Mouse (Mus musculus): ENCODE measurements around the gene 4930572O03Rik.
"Not testable (repeated sequence)": the region's sequence is repeated elsewhere in the genome, so short reads cannot be mapped to it uniquely, and the experiment has no call there.

4930572O03Rik gene

DNA sequence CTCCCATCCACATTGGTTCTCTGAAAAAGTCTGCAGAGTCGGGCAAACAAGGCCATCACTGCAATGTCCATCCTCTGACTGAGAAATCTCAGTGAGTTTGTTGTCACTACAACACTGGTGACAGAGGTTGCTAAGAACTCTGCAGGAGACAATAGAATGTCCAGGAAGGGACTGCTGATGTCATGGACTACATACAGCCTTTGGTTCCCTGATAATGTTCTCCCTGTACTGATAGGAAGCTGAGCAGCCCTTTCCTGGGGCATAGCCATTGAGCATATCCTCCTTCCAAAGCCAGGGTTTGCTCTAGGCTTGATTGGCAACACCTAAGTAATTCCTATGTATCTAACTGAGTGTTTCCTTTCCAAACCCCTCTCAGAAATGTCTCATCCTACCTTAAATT, at the start of gene 4930572O03Rik:
TSS of gene 4930572O03Rik (minus strand) at position 101 of the 400 bp plus-strand sequence.
- not testable (repeated sequence) for DNase-seq

DNA sequence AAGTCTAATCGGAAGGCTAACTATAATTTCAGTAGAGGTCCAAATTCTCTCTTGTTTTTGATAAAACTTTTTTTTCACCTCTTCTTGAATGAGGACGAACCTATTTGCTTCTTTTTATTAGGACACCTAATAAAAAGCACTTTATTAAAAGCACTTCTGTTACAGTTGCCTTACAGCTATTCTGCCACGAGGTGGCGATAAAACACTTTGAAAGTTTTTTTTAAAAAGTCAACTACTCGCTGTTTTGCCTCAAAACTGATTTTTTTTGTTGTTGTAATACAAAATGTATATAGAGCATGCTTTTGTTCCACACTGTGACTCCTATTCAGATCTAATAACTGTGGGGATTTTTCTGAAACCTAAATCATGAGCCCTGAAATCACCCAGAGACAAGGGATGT, 46.0 kb upstream of the 4930572O03Rik start:
- peak; percentile 11 to 42 for DNase-seq

DNA sequence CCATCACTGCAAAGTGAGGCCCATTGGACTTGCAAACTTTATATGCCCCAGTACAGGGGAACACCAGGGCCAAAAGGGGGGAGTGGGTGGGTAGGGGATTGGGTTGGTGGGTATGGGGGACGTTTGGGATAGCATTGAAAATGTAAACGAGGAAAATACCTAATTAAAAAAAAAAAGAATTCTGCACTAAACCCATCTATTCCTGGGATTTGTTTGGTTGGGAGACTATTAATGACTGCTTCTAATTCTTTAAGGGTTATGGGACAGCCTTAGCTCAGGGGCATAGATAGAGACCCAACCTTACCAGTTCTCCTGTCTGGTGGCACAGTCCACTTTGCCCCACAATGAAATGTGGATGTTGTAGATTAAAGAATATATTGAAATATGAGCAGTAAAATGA, 40.9 kb upstream of the 4930572O03Rik start:
- not testable (repeated sequence) for DNase-seq

DNA sequence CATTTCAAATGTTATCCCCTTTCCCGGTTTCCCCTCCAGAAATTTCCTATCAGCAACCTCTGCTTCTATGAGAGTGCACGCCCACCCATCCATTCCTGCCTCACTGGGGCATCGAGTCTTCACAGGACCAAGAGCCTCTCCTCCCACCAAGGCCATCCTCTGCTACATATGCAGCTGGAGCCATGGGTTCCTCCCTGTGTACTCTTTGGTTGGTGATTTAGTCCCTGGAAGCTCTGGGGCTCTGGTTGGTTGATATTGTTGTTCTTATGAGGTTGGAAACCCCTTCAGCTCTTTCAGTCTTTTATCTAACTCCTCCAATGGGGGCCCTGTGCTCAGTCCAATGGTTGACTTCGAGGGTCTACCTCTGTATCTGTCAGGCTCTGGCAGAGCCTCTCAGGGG, 35.0 kb upstream of the 4930572O03Rik start:
- not testable (repeated sequence) for DNase-seq

DNA sequence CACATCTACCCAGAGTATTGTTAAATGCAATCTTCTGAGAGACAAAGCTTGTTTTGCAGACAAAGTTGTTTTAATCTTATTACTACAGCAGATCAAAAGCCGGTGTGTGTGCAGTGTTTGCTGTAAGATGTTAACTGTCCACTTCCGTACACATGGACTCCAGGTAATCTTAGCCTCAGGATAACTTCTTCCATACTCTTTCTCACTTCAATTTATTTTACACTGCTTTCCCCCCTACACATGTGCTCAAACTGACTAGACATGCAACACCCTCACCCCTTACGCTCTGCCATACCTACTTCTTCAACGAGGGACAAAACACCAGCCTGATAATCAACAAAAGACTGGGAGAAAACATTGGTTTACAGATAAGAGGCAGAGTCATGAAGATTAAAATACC, 34.0 kb upstream of the 4930572O03Rik start:
- not testable (repeated sequence) for DNase-seq

DNA sequence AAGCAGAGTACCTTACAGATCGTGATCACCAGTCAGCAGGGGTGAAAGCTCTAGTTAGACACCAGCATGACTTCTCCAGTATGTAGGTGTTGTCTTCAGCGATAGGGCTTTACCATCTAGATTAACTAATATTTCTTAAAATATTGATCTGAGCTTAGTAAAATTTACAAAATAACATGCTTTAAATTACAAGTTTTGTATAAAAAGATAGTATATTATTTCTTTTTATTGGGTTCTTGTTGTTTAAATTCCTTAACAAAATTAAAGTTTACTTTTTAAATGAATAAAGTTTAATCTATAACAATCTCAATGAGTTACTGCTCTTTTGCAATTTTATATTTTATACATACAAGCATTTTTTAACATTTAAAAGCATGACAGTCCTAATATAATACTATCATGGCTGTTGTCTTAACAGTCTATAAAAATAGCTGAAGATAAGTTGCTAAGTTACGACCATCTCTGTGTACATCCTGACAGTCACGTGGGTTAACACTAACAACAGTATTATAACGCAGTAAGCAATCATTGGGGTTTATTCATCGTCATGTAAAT, 32.9 kb upstream of the 4930572O03Rik start:
- DNase-seq, result not testable (repeated sequence)

DNA sequence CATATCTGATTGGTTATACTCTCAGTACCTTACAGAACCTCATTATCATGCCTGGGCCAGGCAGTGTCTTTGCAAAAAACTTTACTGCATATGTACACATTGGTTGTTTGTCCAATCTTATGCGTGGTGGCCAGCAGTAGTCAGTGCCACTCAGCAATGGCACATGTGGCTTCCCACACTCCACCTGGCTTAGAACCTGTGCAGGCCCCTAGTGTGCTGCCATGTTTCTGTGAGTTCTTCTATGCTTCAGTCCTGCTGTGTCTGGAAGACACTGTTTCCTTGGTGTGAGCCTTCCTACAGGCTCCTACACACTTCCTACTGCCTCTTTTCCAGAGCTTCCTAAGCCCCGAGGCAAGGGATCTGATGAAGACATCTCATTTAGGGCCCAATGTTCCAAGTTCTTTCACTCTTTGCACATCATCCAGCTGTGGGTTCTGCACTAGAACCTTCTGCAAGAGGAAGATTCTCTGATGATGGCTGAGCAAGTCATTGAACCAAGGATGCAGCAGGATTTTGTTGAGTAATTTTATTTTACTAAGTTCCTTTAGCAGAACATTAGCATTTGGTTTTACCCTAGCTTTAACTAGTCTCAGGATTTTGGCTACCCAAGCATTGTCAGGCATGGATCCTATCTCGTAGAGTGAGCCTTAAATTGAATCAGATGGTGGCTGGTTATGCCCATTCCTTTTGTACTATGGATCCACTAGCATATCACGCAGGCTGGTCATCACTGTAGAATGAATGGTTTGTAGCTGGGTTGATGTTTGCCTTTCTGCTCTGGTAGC, 32.2 kb upstream of the 4930572O03Rik start:
- not testable (repeated sequence) for DNase-seq

DNA sequence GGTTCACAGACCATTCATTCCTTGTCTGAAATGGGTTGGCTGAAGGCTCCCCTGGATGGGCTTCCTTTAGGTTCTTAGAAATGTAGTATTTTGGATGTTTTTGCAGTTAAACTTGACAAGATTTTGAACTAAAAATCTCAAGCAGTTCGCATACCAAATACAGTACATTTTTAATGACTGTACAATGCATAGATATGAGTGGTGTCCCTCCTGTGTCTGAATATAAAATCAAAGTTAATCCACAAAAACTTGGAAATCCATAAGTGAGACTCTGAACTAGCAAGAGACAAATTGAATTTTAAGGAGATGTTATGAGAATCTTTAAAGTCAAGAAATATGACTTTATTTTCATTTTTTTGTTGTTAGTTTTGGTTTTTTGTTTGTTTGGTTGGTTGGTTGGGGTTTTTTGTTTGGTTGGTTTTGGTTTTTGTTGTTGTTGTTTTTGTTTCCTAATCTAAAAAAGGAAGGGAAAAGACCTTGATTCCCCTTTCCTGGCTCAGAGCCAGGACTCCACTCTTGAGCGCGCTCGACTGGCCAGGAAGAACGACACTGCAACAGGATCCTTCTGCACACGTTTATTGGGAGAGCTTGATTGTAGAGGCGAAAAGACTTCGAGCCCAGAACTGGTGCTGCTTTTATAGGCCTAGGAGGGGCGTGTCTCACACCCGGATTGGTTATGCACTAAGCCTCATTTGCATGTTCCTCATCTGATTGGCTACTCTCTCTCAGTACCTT, 24.6 kb upstream of the 4930572O03Rik start:
- peak; percentile 79 for DNase-seq

DNA sequence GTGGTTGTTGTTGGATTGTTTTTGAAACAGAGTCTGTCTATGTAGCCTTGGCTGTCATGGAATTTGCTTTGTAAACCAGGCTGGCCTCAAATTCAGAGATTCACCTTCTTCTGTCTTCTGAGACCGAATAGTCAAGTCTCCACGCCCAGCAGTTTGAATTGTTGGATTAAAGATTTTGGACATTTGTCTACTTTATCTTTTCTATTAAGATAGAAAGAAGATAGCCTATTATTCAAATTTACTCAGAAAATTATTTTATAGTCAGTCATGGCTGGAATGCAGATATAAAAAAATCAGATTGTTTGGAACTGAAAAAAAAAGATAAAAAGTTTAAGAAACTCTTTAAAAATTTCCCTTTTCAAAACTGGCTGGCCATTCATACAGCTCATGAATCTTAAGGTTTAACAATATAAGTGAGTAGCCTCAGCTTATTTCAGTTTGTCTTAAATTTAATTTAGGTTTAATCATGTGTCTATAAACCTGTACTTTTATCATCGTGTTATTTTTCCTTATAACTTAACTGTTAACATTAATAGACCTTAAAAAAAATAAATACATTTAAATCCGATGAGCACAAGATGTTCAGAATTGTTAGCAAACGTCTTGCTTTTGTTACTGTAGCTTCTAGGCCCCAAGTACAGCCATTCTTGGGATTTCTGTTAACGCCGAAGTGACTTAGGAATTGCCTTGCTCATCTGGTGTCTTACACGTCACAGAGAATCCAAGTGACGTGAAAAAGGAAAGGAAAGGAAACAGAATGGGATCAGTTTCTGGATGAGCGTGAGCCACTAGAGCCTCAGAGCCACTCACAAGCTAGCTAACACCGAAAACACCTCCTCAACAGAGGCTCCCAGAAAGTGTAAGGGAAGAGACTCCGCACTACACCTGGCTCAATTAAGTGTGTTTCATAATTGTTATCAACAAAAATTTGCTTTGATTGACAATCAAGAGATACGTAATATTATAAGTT, 23.4 kb upstream of the 4930572O03Rik start:
- DNase-seq, result peak in 1 of 2 experiments; percentile 2

DNA sequence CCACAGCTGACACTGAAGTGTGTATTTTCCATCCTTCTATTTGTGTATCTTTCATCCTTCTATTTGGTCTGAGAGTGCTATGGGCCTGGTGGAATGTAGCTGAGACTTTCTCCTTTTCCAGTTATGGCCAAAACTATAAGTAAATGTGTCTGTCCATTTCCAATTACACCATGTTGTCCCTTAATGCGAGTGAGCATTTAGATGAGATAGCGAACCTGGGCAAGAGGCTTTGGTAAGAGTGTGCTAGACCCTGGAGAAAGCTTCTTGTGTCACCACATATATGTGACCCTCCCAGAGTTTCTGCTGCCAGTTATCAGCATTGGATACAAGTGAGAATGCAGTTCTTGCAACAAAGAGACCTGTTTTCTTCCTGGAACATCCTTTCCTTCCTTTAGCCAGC, 22.0 kb upstream of the 4930572O03Rik start:
- DNase-seq, result not testable (repeated sequence)

DNA sequence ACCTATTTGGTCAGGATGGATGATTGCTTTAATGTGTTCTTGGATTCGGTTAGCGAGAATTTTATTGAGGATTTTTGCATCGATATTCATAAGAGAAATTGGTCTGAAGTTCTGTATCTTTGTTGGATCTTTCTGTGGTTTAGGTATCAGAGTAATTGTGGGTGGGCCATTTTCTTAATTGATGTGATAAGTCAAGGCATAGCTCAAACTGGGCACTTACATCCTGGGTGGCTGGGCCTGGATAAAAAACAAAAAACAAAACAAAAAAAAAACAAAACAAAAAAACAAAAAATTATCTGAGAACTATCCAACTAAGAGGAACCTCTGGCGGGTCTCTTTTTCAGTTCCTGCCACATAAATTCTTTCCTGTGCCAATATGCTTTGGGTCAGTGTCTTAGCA, 20.9 kb upstream of the 4930572O03Rik start:
- DNase-seq, result not testable (repeated sequence)

DNA sequence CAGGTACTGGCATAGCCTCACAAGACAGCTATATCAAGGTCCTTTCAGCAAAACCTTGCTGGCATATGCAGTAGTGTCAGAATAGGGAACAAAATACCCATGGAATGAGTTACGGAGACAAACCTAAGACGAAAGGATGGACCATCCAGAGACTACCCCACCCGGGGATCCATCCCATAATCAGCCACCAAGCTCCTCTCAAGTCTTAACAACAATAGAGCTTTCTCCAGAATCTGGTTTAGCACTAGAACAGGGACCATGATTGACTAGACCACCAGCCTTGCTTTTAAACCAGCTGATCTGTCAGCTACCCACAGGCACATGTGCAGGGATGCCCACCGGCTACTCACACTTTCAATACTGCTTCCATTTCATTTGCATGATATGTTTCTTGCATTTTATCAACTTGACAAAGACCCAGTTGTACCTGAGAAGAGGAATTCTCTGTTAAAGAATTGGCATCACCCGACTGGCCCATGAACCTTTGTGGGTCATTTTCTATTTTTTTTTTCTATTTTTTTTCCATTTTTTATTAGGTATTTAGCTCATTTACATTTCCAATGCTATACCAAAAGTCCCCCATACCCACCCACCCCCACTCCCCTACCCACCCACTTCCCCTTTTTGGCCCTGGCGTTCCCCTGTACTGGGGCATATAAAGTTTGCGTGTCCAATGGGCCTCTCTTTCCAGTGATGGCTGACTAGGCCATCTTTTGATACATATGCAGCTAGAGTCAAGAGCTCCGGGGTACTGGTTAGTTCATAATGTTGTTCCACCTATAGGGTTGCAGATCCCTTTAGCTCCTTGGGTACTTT, 17.8 kb upstream of the 4930572O03Rik start:
- not testable (repeated sequence) for DNase-seq

DNA sequence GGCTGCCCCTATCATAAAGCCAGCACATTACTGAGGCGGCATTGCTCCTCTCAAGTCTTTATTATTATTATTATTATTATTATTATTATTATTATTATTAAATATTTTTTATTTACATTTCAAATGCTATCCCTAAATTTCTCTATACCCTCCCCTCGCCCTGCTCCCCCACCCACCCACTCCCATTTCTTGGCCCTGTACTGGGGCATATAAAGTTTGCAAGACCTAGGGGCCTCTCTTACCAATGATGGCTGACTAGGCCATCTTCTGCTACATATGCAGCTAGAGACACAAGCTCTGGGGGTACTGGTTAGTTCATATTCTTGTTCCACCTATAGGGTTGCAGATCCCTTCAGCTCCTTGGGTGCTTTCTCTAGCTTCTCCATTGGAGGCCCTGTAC, 17.1 kb upstream of the 4930572O03Rik start:
- DNase-seq, result not testable (repeated sequence)

DNA sequence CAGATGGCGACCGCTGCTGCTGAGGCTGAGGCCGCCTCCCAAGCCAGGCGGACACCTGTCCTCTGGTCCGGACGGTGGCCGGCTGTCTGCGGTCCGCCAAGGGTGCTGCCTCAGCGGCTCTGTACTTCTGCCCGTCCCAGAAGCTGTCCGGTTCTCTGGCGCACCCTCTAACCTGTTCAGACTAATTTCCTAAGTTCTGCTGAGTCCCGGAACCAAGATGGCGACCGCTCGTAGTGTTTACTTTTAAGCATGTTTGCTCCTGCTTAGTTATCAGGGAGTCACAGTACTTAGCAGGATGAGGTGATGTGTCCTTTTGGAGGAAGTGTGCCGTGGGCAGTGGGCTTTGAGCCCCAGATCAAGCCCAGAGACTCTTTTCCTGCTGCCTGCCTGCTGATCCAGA, 13.9 kb upstream of the 4930572O03Rik start:
- DNase-seq, result not testable (repeated sequence)

DNA sequence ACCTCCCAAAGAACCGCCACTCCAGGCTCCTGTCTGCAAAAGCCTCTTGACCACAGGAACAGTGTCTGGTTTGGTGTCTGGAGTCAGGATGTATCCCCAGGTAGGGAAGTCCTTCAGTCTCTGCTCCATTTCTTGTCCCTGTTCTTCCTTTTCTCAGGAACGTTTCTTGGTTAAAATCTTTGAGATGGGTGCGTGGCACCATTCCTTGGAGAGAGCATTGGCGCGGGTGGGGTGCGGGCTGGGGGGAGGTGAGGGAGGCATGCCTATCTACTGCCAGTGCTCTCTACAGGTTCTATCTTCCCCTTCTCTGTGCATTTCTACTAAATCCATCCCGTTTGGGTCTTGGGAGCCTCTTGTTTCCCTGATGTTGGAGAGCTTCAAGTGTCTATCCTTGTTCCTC, 7.0 kb upstream of the 4930572O03Rik start:
- DNase-seq, result peak in 1 of 2 experiments; percentile 1

DNA sequence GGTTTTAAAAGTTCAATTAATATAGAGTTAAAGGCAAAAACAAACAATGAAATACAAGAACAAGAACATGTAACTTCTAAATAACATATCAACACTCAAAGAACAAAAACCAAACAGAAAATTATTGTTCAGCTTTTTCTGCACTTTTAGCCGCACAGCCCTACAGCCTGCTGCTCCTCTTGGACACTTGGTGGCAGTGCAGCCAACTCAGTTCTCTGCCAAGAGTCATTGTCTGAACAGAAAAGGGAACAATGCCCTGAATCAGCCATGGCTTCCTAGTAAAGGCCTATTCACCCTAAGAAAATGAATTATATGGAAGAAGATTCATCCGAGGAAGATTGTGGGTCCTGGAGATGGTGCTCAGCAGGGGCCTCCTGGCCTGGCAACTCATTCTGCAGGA, 4.5 kb downstream of the 4930572O03Rik start:
- DNase-seq, result peak in 1 of 2 experiments; percentile 14

DNA sequence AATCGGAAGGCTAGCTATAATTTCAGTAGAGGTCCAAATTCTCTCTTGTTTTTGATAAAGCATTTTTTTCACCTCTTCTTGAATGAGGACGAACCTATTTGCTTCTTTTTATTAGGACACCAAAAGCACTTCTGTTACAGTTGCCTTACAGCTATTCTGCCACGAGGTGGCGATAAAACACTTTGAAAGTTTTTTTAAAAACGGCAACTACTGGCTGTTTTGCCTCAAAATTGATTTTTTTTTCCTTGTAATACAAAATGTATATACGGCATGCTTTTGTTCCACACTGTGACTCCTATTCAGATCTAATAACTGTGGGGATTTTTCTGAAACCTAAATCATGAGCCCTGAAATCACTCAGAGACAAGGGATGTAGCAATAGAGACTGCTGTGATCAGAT, 11.2 kb downstream of the 4930572O03Rik start:
- peak in 1 of 2 experiments; percentile 4 for DNase-seq

DNA sequence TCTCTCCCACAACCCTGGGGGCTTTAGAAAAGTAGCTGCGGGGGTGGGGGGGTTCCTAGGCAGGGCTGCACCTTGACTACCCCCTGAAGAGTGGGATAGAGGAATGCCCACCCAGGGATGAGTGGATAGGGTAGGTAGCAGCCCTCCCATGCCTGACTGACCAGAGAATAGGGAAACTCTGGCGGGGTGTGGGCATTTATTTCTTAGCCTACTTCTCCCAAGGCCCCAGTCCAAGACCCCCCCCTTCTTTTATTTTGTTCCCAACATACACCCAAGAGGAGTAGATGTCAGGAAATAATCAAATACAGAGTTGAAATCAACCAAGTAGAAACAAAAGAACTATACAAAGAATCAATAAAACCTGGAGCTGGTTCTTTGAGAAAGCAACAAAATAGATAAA, 19.2 kb downstream of the 4930572O03Rik start:
- not testable (repeated sequence) for DNase-seq

DNA sequence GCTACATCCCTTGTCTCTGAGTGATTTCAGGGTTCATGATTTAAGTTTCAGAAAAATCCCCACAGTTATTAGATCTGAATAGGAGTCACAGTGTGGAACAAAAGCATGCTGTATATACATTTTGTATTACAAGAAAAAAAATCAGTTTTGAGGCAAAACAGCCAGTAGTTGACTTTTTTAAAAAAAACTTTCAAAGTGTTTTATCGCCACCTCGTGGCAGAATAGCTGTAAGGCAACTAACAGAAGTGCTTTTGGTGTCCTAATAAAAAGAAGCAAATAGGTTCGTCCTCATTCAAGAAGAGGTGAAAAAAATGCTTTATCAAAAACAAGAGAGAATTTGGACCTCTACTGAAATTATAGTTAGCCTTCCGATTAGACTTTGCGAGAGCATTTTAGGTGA, 26.8 kb downstream of the 4930572O03Rik start:
- DNase-seq, result peak; percentile 6 to 29

DNA sequence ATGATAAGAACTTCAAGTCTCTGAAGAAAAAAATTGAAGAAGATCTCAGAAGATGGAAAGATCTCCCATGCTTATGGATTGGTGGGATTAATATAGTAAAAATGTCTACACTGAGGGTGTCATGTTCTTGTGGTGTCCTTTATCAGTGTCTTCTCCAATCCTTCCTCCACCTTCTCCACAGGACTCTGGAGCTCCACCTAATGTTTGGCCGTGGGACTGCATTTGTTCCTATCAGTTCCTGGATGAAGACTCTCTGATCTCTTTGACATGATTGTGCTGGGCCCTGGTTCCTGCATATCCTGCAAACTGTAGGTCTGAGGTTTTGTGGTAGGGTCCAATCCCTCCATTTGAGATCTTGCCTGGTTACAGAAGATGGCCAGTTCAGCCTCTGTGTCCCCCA, 28.7 kb downstream of the 4930572O03Rik start:
- peak; percentile 20 to 73 for DNase-seq

DNA sequence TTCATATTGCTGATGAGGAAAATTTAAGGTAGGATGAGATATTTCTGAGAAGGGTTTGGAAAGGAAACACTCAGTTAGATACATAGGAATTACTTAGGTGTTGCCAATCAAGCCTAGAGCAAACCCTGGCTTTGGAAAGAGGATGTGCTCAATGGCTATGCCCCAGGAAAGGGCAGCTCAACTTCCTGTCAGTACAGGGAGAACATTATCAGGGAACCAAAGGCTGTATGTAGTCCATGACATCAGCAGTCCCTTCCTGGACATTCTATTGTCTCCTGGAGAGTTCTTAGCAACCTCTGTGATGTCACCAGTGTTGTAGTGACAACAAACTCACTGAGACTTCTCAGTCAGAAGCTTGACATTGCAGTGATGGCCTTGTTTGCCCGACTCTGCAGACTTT, 38.1 kb downstream of the 4930572O03Rik start, which contains the start of gene Speer4d:
TSS of gene Speer4d (plus strand) at position 301 of the 400 bp plus-strand sequence.
- DNase-seq, result not testable (repeated sequence)
